Mouse (Mus musculus): ENCODE measurements around the gene Rpl6.
"Not testable (repeated sequence)": the region's sequence is repeated elsewhere in the genome, so short reads cannot be mapped to it uniquely, and the experiment has no call there.

DNA sequence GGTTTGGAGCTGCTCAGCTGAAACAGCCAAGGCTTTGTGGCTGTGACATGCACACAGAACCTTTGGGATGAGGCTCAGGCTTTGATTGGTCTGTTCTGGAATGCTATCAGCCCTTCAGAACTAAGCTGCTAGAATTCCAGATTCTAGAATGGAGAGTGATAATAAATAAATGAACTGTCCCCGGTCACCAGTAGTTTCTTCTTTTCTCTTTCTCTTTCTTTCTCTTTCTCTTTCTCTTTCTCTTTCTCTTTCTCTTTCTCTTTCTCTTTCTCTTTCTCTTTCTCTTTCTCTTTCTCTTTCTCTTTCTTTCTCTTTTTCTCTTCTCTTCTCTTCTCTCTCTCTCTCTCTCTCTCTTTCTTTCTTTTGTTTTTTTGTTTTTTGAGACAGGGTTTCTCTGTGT lies 23.0 kb downstream of the Rpl6 start:
- not testable (repeated sequence) for TF ChIP-seq CTCF (IDR thresholded peaks at IDR 0.05; ENCODE audit: low read depth, low read length); POLR2A (IDR thresholded peaks at IDR 0.05; ENCODE audit: insufficient read depth, low read length); EP300 (IDR thresholded peaks at IDR 0.05; ENCODE audit: insufficient read depth, low read depth, low read length)
